Mouse (Mus musculus): ENCODE data around the gene Txnrd3.

Gene Txnrd3

GRCm38 (mm10) chr6:89643798-89644270 lies at the start of gene Txnrd3:
Txnrd3 (plus strand) TSS chr6:89643988.
- peak; percentile 76 for DNase-seq (ENCODE audit: low spot score)

- DNase-seq (ENCODE audit: low spot score), result peak; percentile 89
Measured at GRCm38 (mm10) chr6:89595018-89595776, 48.6 kb upstream of the Txnrd3 start, which contains the start of gene Chchd6. Chchd6 (minus strand) TSS chr6:89595652.

- DNase-seq (ENCODE audit: low spot score), result no peak
Measured at GRCm38 (mm10) chr6:89595777-89596146, 48.0 kb upstream of the Txnrd3 start.

GRCm38 (mm10) chr6:89596510-89596909 lies 47.3 kb upstream of the Txnrd3 start:
- DNase-seq (ENCODE audit: low spot score), result no peak

- DNase-seq (ENCODE audit: low spot score), result no peak
Measured at GRCm38 (mm10) chr6:89606096-89606495, 37.7 kb upstream of the Txnrd3 start.

GRCm38 (mm10) chr6:89607999-89608398 lies 35.8 kb upstream of the Txnrd3 start:
- no peak for DNase-seq (ENCODE audit: low spot score)

- DNase-seq (ENCODE audit: low spot score), result no peak
Measured at GRCm38 (mm10) chr6:89613336-89614106, 30.3 kb upstream of the Txnrd3 start.

GRCm38 (mm10) chr6:89614107-89614471 lies 29.7 kb upstream of the Txnrd3 start:
- DNase-seq (ENCODE audit: low spot score), result no peak

- no peak for DNase-seq (ENCODE audit: low spot score)
Measured at GRCm38 (mm10) chr6:89614596-89615372, 29.0 kb upstream of the Txnrd3 start.

GRCm38 (mm10) chr6:89615373-89615755 lies 28.4 kb upstream of the Txnrd3 start:
- DNase-seq (ENCODE audit: low spot score), result no peak

GRCm38 (mm10) chr6:89622647-89623046 lies 21.1 kb upstream of the Txnrd3 start:
- no peak for DNase-seq (ENCODE audit: low spot score)

GRCm38 (mm10) chr6:89628045-89628785 lies 15.6 kb upstream of the Txnrd3 start:
- DNase-seq (ENCODE audit: low spot score), result no peak

GRCm38 (mm10) chr6:89631809-89632562 lies 11.8 kb upstream of the Txnrd3 start:
- peak; percentile 32 for DNase-seq (ENCODE audit: low spot score)

- DNase-seq (ENCODE audit: low spot score), result no peak
Measured at GRCm38 (mm10) chr6:89633115-89633514, 10.7 kb upstream of the Txnrd3 start.

- no peak for DNase-seq (ENCODE audit: low spot score)
Measured at GRCm38 (mm10) chr6:89634400-89634799, 9.4 kb upstream of the Txnrd3 start.

- DNase-seq (ENCODE audit: low spot score), result no peak
Measured at GRCm38 (mm10) chr6:89637977-89638376, 5.8 kb upstream of the Txnrd3 start.

GRCm38 (mm10) chr6:89639025-89639424 lies 4.8 kb upstream of the Txnrd3 start:
- no peak for DNase-seq (ENCODE audit: low spot score)

- DNase-seq (ENCODE audit: low spot score), result peak; percentile 64
Measured at GRCm38 (mm10) chr6:89644271-89645075, 685 bp downstream of the Txnrd3 start.

GRCm38 (mm10) chr6:89649897-89650296 lies 6.1 kb downstream of the Txnrd3 start:
- DNase-seq (ENCODE audit: low spot score), result no peak

GRCm38 (mm10) chr6:89651770-89652169 lies 8.0 kb downstream of the Txnrd3 start:
- no peak for DNase-seq (ENCODE audit: low spot score)

Measured in ovary, postnatal 10 days (tissue).